Mouse (Mus musculus): ENCODE results near the gene Fmnl2. TPM values are rescaled to one million over a fixed set of nuclear protein-coding genes. Genes with fewer than 3 reads are reported as not detected.
A peak's percentile ranks its signal among the peaks of the same experiment; 100 is the strongest.

Fmnl2 gene
- polyA plus RNA-seq, 1 experiment from 2014 or later, result 6.7 TPM

- no peaks in the 10 kb centered on the region for H3K27me3 ChIP-seq (ENCODE audit: low read depth, poor library complexity, severe bottlenecking)
- WGBS, result 92% methylated on average over 12 of the region's 12 CpGs
- peaks cover 26% of the 10 kb centered on the region for H3K4me1 ChIP-seq
- no peak overlapping the region for H3K4me3 ChIP-seq
- no peak for DNase-seq (ENCODE audit: low spot score)
- no peaks in the 10 kb centered on the region for H3K9me3 ChIP-seq (replicated peaks)
- 0 out of 2 replicates have a peak overlapping the region, but pooled peaks have one; percentile 23 for H3K27ac ChIP-seq (replicated peaks)
- no peaks in the 10 kb centered on the region for H3K36me3 ChIP-seq
Measured at GRCm38 (mm10) chr2:52966820-52967460, 109.3 kb downstream of the Fmnl2 start.

GRCm38 (mm10) chr2:52967461-52967823 is 109.8 kb downstream of the Fmnl2 start:
- no peak overlapping the region for H3K4me3 ChIP-seq
- no peak for DNase-seq (ENCODE audit: low spot score)
- H3K9me3 ChIP-seq (replicated peaks), result no peaks in the 10 kb centered on the region
- no peaks in the 10 kb centered on the region for H3K27me3 ChIP-seq (ENCODE audit: low read depth, poor library complexity, severe bottlenecking)
- H3K4me1 ChIP-seq, result peaks cover 26% of the 10 kb centered on the region
- peak overlapping the region; percentile 23; the same call in 1 of the 2 replicates for H3K27ac ChIP-seq (replicated peaks)
- 91% methylated on average over 5 of the region's 5 CpGs for WGBS
- H3K36me3 ChIP-seq, result no peaks in the 10 kb centered on the region

GRCm38 (mm10) chr2:52968884-52969283 is 111.2 kb downstream of the Fmnl2 start:
- 88% methylated on average over 2 of the region's 2 CpGs for WGBS
- Histone ChIP-seq H3K4me3 (no peak overlapping the region), H3K27ac (replicated peaks) (no peak overlapping the region), H3K27me3 (ENCODE audit: low read depth, poor library complexity, severe bottlenecking) (no peaks in the 10 kb centered on the region), H3K4me1 (peaks cover 19% of the 10 kb centered on the region), H3K9me3 (replicated peaks) (no peaks in the 10 kb centered on the region), H3K36me3 (no peaks in the 10 kb centered on the region)
- no peak for DNase-seq (ENCODE audit: low spot score)

GRCm38 (mm10) chr2:52974056-52974455 is 116.4 kb downstream of the Fmnl2 start:
- H3K4me1 ChIP-seq, result no peaks in the 10 kb centered on the region
- H3K9me3 ChIP-seq (replicated peaks), result no peaks in the 10 kb centered on the region
- no peak overlapping the region for H3K4me3 ChIP-seq
- H3K27ac ChIP-seq (replicated peaks), result no peak overlapping the region
- no peak for DNase-seq (ENCODE audit: low spot score)
- WGBS, result 88% methylated on average over 6 of the region's 6 CpGs
- H3K27me3 ChIP-seq (ENCODE audit: low read depth, poor library complexity, severe bottlenecking), result no peaks in the 10 kb centered on the region
- no peaks in the 10 kb centered on the region for H3K36me3 ChIP-seq

GRCm38 (mm10) chr2:52974776-52975175 is 117.1 kb downstream of the Fmnl2 start:
- no peak overlapping the region for H3K27ac ChIP-seq (replicated peaks)
- no peaks in the 10 kb centered on the region for H3K4me1 ChIP-seq
- H3K27me3 ChIP-seq (ENCODE audit: low read depth, poor library complexity, severe bottlenecking), result no peaks in the 10 kb centered on the region
- H3K9me3 ChIP-seq (replicated peaks), result no peaks in the 10 kb centered on the region
- no peaks in the 10 kb centered on the region for H3K36me3 ChIP-seq
- WGBS, result 77% methylated on average over 1 of the region's 1 CpGs
- no peak overlapping the region for H3K4me3 ChIP-seq
- DNase-seq (ENCODE audit: low spot score), result no peak

GRCm38 (mm10) chr2:52977921-52978675 is 120.4 kb downstream of the Fmnl2 start:
- H3K27ac ChIP-seq (replicated peaks), result no peak overlapping the region
- no peak overlapping the region for H3K4me3 ChIP-seq
- H3K27me3 ChIP-seq (ENCODE audit: low read depth, poor library complexity, severe bottlenecking), result no peaks in the 10 kb centered on the region
- no peak for DNase-seq (ENCODE audit: low spot score)
- H3K36me3 ChIP-seq, result no peaks in the 10 kb centered on the region
- no peaks in the 10 kb centered on the region for H3K4me1 ChIP-seq
- 89% methylated on average over 6 of the region's 6 CpGs for WGBS
- H3K9me3 ChIP-seq (replicated peaks), result no peaks in the 10 kb centered on the region

GRCm38 (mm10) chr2:52978796-52979195 is 121.1 kb downstream of the Fmnl2 start:
- Histone ChIP-seq H3K36me3 (no peaks in the 10 kb centered on the region), H3K9me3 (replicated peaks) (no peaks in the 10 kb centered on the region), H3K27ac (replicated peaks) (no peak overlapping the region), H3K4me1 (no peaks in the 10 kb centered on the region), H3K27me3 (ENCODE audit: low read depth, poor library complexity, severe bottlenecking) (no peaks in the 10 kb centered on the region), H3K4me3 (no peak overlapping the region)
- no peak for DNase-seq (ENCODE audit: low spot score)
- 87% methylated on average over 2 of the region's 2 CpGs for WGBS

- Histone ChIP-seq H3K27me3 (ENCODE audit: low read depth, poor library complexity, severe bottlenecking) (no peaks in the 10 kb centered on the region), H3K4me1 (no peaks in the 10 kb centered on the region), H3K27ac (replicated peaks) (no peak overlapping the region), H3K4me3 (no peak overlapping the region), H3K9me3 (replicated peaks) (no peaks in the 10 kb centered on the region), H3K36me3 (no peaks in the 10 kb centered on the region)
- WGBS, result 88% methylated on average over 4 of the region's 4 CpGs
- DNase-seq (ENCODE audit: low spot score), result no peak
Measured at GRCm38 (mm10) chr2:52979280-52979763, 121.7 kb downstream of the Fmnl2 start.

GRCm38 (mm10) chr2:52981126-52981525 is 123.5 kb downstream of the Fmnl2 start:
- Histone ChIP-seq H3K4me1 (peaks cover 16% of the 10 kb centered on the region), H3K9me3 (replicated peaks) (no peaks in the 10 kb centered on the region), H3K27ac (replicated peaks) (no peak overlapping the region), H3K36me3 (no peaks in the 10 kb centered on the region), H3K4me3 (no peak overlapping the region), H3K27me3 (ENCODE audit: low read depth, poor library complexity, severe bottlenecking) (no peaks in the 10 kb centered on the region)
- WGBS, result 95% methylated on average over 7 of the region's 7 CpGs
- DNase-seq (ENCODE audit: low spot score), result no peak

GRCm38 (mm10) chr2:52981595-52981994 is 123.9 kb downstream of the Fmnl2 start:
- no peak overlapping the region for H3K27ac ChIP-seq (replicated peaks)
- no peaks in the 10 kb centered on the region for H3K9me3 ChIP-seq (replicated peaks)
- H3K36me3 ChIP-seq, result no peaks in the 10 kb centered on the region
- no peak overlapping the region for H3K4me3 ChIP-seq
- 93% methylated on average over 8 of the region's 8 CpGs for WGBS
- DNase-seq (ENCODE audit: low spot score), result no peak
- H3K4me1 ChIP-seq, result peaks cover 18% of the 10 kb centered on the region
- no peaks in the 10 kb centered on the region for H3K27me3 ChIP-seq (ENCODE audit: low read depth, poor library complexity, severe bottlenecking)

- 83% methylated on average over 3 of the region's 3 CpGs for WGBS
- no peaks in the 10 kb centered on the region for H3K36me3 ChIP-seq
Measured at GRCm38 (mm10) chr2:52982502-52982901, 124.8 kb downstream of the Fmnl2 start.

GRCm38 (mm10) chr2:52984556-52984955 is 126.9 kb downstream of the Fmnl2 start:
- Histone ChIP-seq H3K9me3 (replicated peaks) (no peaks in the 10 kb centered on the region), H3K27ac (replicated peaks) (no peak overlapping the region), H3K4me3 (no peak overlapping the region), H3K4me1 (peaks cover 28% of the 10 kb centered on the region), H3K36me3 (no peaks in the 10 kb centered on the region), H3K27me3 (ENCODE audit: low read depth, poor library complexity, severe bottlenecking) (no peaks in the 10 kb centered on the region)
- no peak for DNase-seq (ENCODE audit: low spot score)
- WGBS, result 100% methylated on average over 1 of the region's 1 CpGs

More at GRCm38 (mm10) chr2:52982502-52982901, 124.8 kb downstream of the Fmnl2 start:
- Histone ChIP-seq H3K27me3 (ENCODE audit: low read depth, poor library complexity, severe bottlenecking) (no peaks in the 10 kb centered on the region), H3K4me1 (peaks cover 22% of the 10 kb centered on the region), H3K27ac (replicated peaks) (no peak overlapping the region), H3K9me3 (replicated peaks) (no peaks in the 10 kb centered on the region), H3K4me3 (no peak overlapping the region)
- DNase-seq (ENCODE audit: low spot score), result no peak

GRCm38 (mm10) chr2:52985167-52985566 is 127.5 kb downstream of the Fmnl2 start:
- DNase-seq (ENCODE audit: low spot score), result no peak
- Histone ChIP-seq H3K4me3 (no peak overlapping the region), H3K36me3 (no peaks in the 10 kb centered on the region), H3K27ac (replicated peaks) (0 out of 2 replicates have a peak overlapping the region, but pooled peaks have one; percentile 19), H3K27me3 (ENCODE audit: low read depth, poor library complexity, severe bottlenecking) (no peaks in the 10 kb centered on the region), H3K9me3 (replicated peaks) (no peaks in the 10 kb centered on the region), H3K4me1 (peaks cover 28% of the 10 kb centered on the region)
- WGBS, result 43% methylated on average over 4 of the region's 4 CpGs
